Mouse (Mus musculus) MEL (cell line): ENCODE data around the gene Cdhr4. TPM values are rescaled to one million over a fixed set of nuclear protein-coding genes. Genes with fewer than 3 reads are reported as not detected.

ENCODE experiments used
- DNase-seq: peaks from one replicate; pipeline ENCODE4 v3.0.0; 2011; ENCODE audit warnings: low read depth, low spot score
- H3K27ac ChIP-seq: 2 replicates; pipeline ENCODE4 v1.5.1; 2012; ENCODE audit warnings: low read depth, mild to moderate bottlenecking, control low read depth, low read length, moderate library complexity; ENCODE audit not compliant: control insufficient read depth
- H3K27me3 ChIP-seq, 2 experiments: fragments of 150-350 bp in 1 of 2; sonication (generic) in 1 of 2; 2 replicates each; pipeline ENCODE4 v1.6.1; 2012; ENCODE audit warnings: low read length in 2 of 2, mild to moderate bottlenecking in 2 of 2, improper control_type of control experiment in 1 of 2, moderate library complexity in 1 of 2; ENCODE audit not compliant: insufficient read depth in 2 of 2, control insufficient read depth in 1 of 2
- H3K36me3 ChIP-seq, 2 experiments: 2 replicates each; pipeline ENCODE4 v1.6.1; 2012 to 2014; ENCODE audit warnings: low read length in 2 of 2, improper control_type of control experiment in 1 of 2, inconsistent platforms in 1 of 2, mild to moderate bottlenecking in 1 of 2; ENCODE audit not compliant: insufficient read depth in 2 of 2, control insufficient read depth in 1 of 2
- H3K4me1 ChIP-seq, 2 experiments: fragments of 150-350 bp in 1 of 2; sonication (generic) in 1 of 2; 2 replicates each; pipeline ENCODE4 v1.6.1; 2012; ENCODE audit warnings: low read length in 2 of 2, improper control_type of control experiment in 1 of 2, mild to moderate bottlenecking in 1 of 2; ENCODE audit not compliant: insufficient read depth in 2 of 2, control insufficient read depth in 1 of 2
- H3K4me3 ChIP-seq, 2 experiments: fragments of 150-350 bp in 1 of 2; sonication (generic) in 1 of 2; 2 replicates each; pipeline ENCODE4 v1.5.1; 2012; ENCODE audit warnings: low read depth in 2 of 2, low read length in 2 of 2, mild to moderate bottlenecking in 2 of 2, moderate library complexity in 2 of 2, control low read depth in 1 of 2, improper control_type of control experiment in 1 of 2; ENCODE audit not compliant: control insufficient read depth in 1 of 2, insufficient read depth in 1 of 2
- H3K79me2 ChIP-seq: 2 replicates; pipeline ENCODE4 v1.6.1; 2012; ENCODE audit warnings: mild to moderate bottlenecking, low read length, moderate library complexity; ENCODE audit not compliant: control insufficient read depth, poor library complexity, insufficient read depth
- H3K9ac ChIP-seq: 2 replicates; pipeline ENCODE4 v1.6.1; 2012; ENCODE audit warnings: low read depth, mild to moderate bottlenecking, control low read depth, low read length, moderate library complexity; ENCODE audit not compliant: control insufficient read depth, poor library complexity, severe bottlenecking
- H3K9me3 ChIP-seq: fragments of 150-350 bp; sonication (generic); replicated peaks from 2 replicates; pipeline ENCODE4 v1.6.1; 2012; ENCODE audit warnings: mild to moderate bottlenecking, low read length, improper control_type of control experiment, moderate library complexity; ENCODE audit not compliant: insufficient read depth
- CHD1 ChIP-seq: IDR thresholded peaks from 2 replicates; pipeline ENCODE4 v1.6.1; 2012; ENCODE audit warnings: low read depth, mild to moderate bottlenecking, inconsistent platforms, low read length, improper control_type of control experiment
- CTCF ChIP-seq, 3 experiments: IDR thresholded peaks in 2 of 3; conservative IDR thresholded peaks in 1 of 3; 2 replicates each; pipeline ENCODE4 v1.5.1; 2011 to 2012; ENCODE audit warnings: low read length in 3 of 3, low read depth in 2 of 3, mild to moderate bottlenecking in 2 of 3, improper control_type of control experiment in 1 of 3, inconsistent platforms in 1 of 3, mixed read lengths in 1 of 3, moderate library complexity in 1 of 3; ENCODE audit not compliant: control insufficient read depth in 1 of 3, insufficient read depth in 1 of 3, poor library complexity in 1 of 3, severe bottlenecking in 1 of 3
- ETS1 ChIP-seq: IDR thresholded peaks from 2 replicates; pipeline ENCODE4 v1.6.1; 2012; ENCODE audit warnings: low read depth, mild to moderate bottlenecking, inconsistent platforms, low read length, improper control_type of control experiment, moderate library complexity
- GABPA ChIP-seq: IDR thresholded peaks from 2 replicates; pipeline ENCODE4 v1.6.1; 2012; ENCODE audit warnings: low read depth, mild to moderate bottlenecking, inconsistent platforms, low read length, improper control_type of control experiment, moderate library complexity
- HCFC1 ChIP-seq: IDR thresholded peaks from 2 replicates; pipeline ENCODE4 v1.6.1; 2012; ENCODE audit warnings: low read depth, mild to moderate bottlenecking, inconsistent platforms, low read length, improper control_type of control experiment, moderate library complexity
- MAFK ChIP-seq: IDR thresholded peaks from 2 replicates; pipeline ENCODE4 v1.6.1; 2011; ENCODE audit warnings: low read depth, mild to moderate bottlenecking, low read length, improper control_type of control experiment, borderline replicate concordance
- MEF2A ChIP-seq: IDR thresholded peaks from 2 replicates; pipeline ENCODE4 v1.6.1; 2014; ENCODE audit warnings: low read depth, mild to moderate bottlenecking, inconsistent platforms, low read length, improper control_type of control experiment; ENCODE audit not compliant: poor library complexity, insufficient replicate concordance, severe bottlenecking; ENCODE audit errors: extremely low read depth
- MXI1 ChIP-seq: IDR thresholded peaks from 2 replicates; pipeline ENCODE4 v1.6.1; 2011; ENCODE audit warnings: mild to moderate bottlenecking, low read depth, low read length, improper control_type of control experiment
- MYB ChIP-seq: IDR thresholded peaks from 2 replicates; pipeline ENCODE4 v1.6.1; 2011; ENCODE audit warnings: mild to moderate bottlenecking, low read depth, low read length, improper control_type of control experiment
- NRF1 ChIP-seq: IDR thresholded peaks from 2 replicates; pipeline ENCODE4 v1.6.1; 2014; ENCODE audit warnings: low read depth, mild to moderate bottlenecking, inconsistent platforms, low read length, improper control_type of control experiment, moderate library complexity; ENCODE audit not compliant: poor library complexity, insufficient read depth, severe bottlenecking
- POLR2A ChIP-seq, 2 experiments: IDR thresholded peaks; 2 replicates each; pipeline ENCODE4 v1.6.1; 2011 to 2012; ENCODE audit warnings: low read length in 2 of 2, mild to moderate bottlenecking in 2 of 2, control low read depth in 1 of 2, improper control_type of control experiment in 1 of 2, low read depth in 1 of 2, moderate library complexity in 1 of 2; ENCODE audit not compliant: control insufficient read depth in 1 of 2, insufficient read depth in 1 of 2, poor library complexity in 1 of 2
- RAD21 ChIP-seq: IDR thresholded peaks from 2 replicates; pipeline ENCODE4 v1.6.1; 2011; ENCODE audit warnings: mild to moderate bottlenecking, low read depth, low read length, improper control_type of control experiment
- SIN3A ChIP-seq: IDR thresholded peaks from 2 replicates; pipeline ENCODE4 v1.6.1; 2012; ENCODE audit warnings: low read length, improper control_type of control experiment, inconsistent platforms
- SMC3 ChIP-seq: IDR thresholded peaks from 2 replicates; pipeline ENCODE4 v1.6.1; 2011; ENCODE audit warnings: low read depth, low read length, improper control_type of control experiment
- ZC3H11A ChIP-seq: IDR thresholded peaks from 2 replicates; pipeline ENCODE4 v1.6.1; 2012; ENCODE audit warnings: low read depth, mild to moderate bottlenecking, inconsistent platforms, low read length, improper control_type of control experiment
- ZKSCAN1 ChIP-seq: IDR thresholded peaks from 2 replicates; pipeline ENCODE4 v1.6.1; 2012; ENCODE audit warnings: low read depth, mild to moderate bottlenecking, inconsistent platforms, low read length, improper control_type of control experiment, moderate library complexity
- ZNF384 ChIP-seq: IDR thresholded peaks from 2 replicates; pipeline ENCODE4 v1.6.1; 2012; ENCODE audit warnings: low read depth, mild to moderate bottlenecking, inconsistent platforms, low read length, improper control_type of control experiment
- polyA plus RNA-seq, 2 experiments: library from polyadenylated mRNA; stranded (reverse) in 1 of 2; unstranded in 1 of 2; fragments of >175 nt in 1 of 2; fragments of >200 nt in 1 of 2; gene quantifications; 2 replicates each; pipeline versions ENCODE4 v1.2.1 to v1.2.4; 2012; ENCODE audit warnings: low replicate concordance in 2 of 2, low read depth in 1 of 2; ENCODE audit not compliant: insufficient read length in 2 of 2, insufficient read depth in 1 of 2, missing spikeins in 1 of 2
- total RNA-seq: library from RNA; depleted of rRNA; stranded (reverse); fragments of 300-350 nt; gene quantifications from 2 replicates; pipeline ENCODE4 v1.2.3, GENCODE M21; 2012

Cdhr4 gene
- total and polyA plus RNA-seq, 3 experiments: 1.5 to 4.4 TPM; not detected in 1

DNA sequence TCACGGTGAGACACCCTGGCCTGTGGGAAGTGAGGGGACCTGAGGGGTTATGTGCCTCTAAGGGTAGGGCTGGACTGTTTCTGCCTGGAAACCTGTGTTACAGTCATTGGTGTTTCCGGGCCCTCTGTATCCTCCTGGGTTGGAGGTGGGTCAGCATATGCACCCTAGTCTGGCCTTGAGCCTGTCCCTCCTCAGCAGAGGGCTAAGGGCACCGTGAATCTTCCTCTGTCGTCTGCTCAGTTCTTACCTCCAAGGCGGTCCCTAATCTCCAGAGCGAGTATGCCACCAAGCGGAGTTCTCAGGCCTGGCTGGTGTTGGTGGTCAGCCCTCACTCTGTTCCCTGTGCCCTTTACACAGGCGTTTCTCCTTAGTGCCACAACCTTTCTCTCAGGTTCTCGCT, 29.4 kb upstream of the Cdhr4 start:
- DNase-seq: no peak
- Histone ChIP-seq H3K79me2 (no peaks in the 10 kb centered on the region), H3K36me3 (peaks cover 0 to 18% of the 10 kb centered on the region in 2 experiments; a peak in 2 of 4 replicates), H3K27ac (no peak overlapping the region), H3K4me1 (no peaks in the 10 kb centered on the region), H3K27me3 (no peaks in the 10 kb centered on the region), H3K9ac (no peak overlapping the region), H3K9me3 (no peaks in the 10 kb centered on the region), H3K4me3 (no peak overlapping the region)
- TF ChIP-seq MAFK (no peak), ZKSCAN1 (no peak), MEF2A (no peak), SMC3 (no peak), POLR2A (IDR thresholded peaks at IDR 0.05; ENCODE audit: control insufficient read depth in 1 of 2, insufficient read depth in 1 of 2, low read depth in 1 of 2, low read length in 2 of 2, poor library complexity in 1 of 2) (no peak), CHD1 (no peak), RAD21 (no peak), NRF1 (no peak), SIN3A (no peak), ZNF384 (no peak), GABPA (no peak), HCFC1 (no peak), CTCF (IDR thresholded peaks at IDR 0.05 in 2 of 3, conservative IDR thresholded peaks at IDR 0.05 in 1 of 3; ENCODE audit: control insufficient read depth in 1 of 3, insufficient read depth in 1 of 3, low read depth in 2 of 3, low read length in 3 of 3, poor library complexity in 1 of 3, severe bottlenecking in 1 of 3) (no peak)

DNA sequence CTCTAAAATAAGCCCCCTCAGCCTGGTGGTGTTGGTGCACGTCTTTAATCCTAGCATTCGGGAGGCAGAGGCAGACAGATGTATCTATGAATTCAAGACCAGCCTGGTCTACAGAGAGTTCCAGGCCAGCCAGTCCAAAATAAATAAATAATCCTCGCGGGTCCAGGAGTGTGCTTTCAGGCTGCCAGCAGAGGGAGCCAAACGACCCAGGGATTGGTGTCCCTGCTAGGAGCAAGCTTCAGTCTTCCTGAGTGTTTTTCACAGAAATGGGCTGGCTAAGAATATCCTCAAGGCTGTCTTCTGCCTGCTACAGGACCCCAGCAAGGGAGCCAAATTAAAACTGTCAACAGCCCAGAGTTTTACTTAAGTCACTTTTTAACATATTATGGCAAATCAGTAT, 28.6 kb upstream of the Cdhr4 start:
- Histone ChIP-seq H3K79me2 (no peaks in the 10 kb centered on the region), H3K9me3 (no peaks in the 10 kb centered on the region), H3K4me3 (no peak overlapping the region), H3K27ac (no peak overlapping the region), H3K4me1 (no peaks in the 10 kb centered on the region), H3K27me3 (no peaks in the 10 kb centered on the region), H3K36me3 (peaks cover 0 to 12% of the 10 kb centered on the region in 2 experiments; a peak in 2 of 4 replicates), H3K9ac (no peak overlapping the region)
- DNase-seq: peak; percentile 83
- TF ChIP-seq CTCF (IDR thresholded peaks at IDR 0.05 in 2 of 3, conservative IDR thresholded peaks at IDR 0.05 in 1 of 3; ENCODE audit: control insufficient read depth in 1 of 3, insufficient read depth in 1 of 3, low read depth in 2 of 3, low read length in 3 of 3, poor library complexity in 1 of 3, severe bottlenecking in 1 of 3) (peak; percentile 94 to 96 (median 95)), ZC3H11A (peak; percentile 98), HCFC1 (0 out of 2 replicates have a peak, but pooled peaks have one; percentile 26), SIN3A (peak; percentile 62; the same call in 1 of the 2 replicates), ETS1 (no peak), SMC3 (peak; percentile 97), MYB (no peak), RAD21 (peak; percentile 96), MXI1 (peak; percentile 48)
